Mouse (Mus musculus) embryonic fibroblast, embryonic 13.5 days (primary cell): ENCODE data around the gene Slc17a8.

Experiments
- CTCF ChIP-seq: IDR thresholded peaks from 2 replicates; pipeline ENCODE4 v1.5.1; 2011; ENCODE audit warnings: mild to moderate bottlenecking, control low read depth, low read length, moderate library complexity, borderline replicate concordance; ENCODE audit not compliant: insufficient read depth
- POLR2A ChIP-seq: IDR thresholded peaks from 2 replicates; pipeline ENCODE4 v1.6.1; 2011; ENCODE audit warnings: low read depth, mild to moderate bottlenecking, control low read depth, low read length, moderate library complexity

GRCm38 (mm10) chr10:89525823-89526222 is 95.2 kb downstream of the Slc17a8 start:
- TF ChIP-seq POLR2A: no peak
- no peak for TF ChIP-seq CTCF
